Mouse (Mus musculus): Measurements from ENCODE around the gene Spock2.

DNA sequence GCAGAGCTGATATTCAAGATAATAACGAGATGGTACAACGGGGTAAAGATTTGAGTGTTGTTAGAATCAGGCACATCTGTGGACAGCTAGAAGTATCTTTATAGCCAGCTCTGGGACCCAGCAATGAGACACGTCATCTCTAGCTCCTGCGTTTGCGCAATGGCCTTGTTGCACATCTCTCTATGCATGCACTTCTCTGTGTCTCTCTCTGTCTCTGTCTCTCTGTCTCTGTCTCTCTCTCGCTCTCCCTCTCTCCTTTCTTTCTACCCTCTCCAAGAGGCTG is 56.9 kb downstream of the Spock2 start:
- TF ChIP-seq CTCF (IDR thresholded peaks at IDR 0.05; ENCODE audit: low read depth) (no peak), EP300 (IDR thresholded peaks at IDR 0.05; ENCODE audit: low read depth) (no peak)
